Mouse (Mus musculus): Measurements from ENCODE around the gene Caly. TPM values are rescaled to one million over a fixed set of nuclear protein-coding genes. Genes with fewer than 3 reads are reported as not detected.

The Caly gene
- polyA plus RNA-seq, 1 experiment from 2014 or later = 430 TPM

GRCm38 (mm10) chr7:140036281-140037170, 45.8 kb downstream of the Caly start, which contains the start of the genes Zfp511 and Tubgcp2:
TSS of gene Zfp511 (plus strand) at chr7:140036391.
TSS of gene Tubgcp2 (minus strand) at chr7:140036669.
- H3K4me2 ChIP-seq (ENCODE audit: low read length) = peak within 1 kb of the TSS; percentile 75
- H3K9ac ChIP-seq (ENCODE audit: low read depth, low read length) = peak within 1 kb of the TSS; percentile 81
- peak within 1 kb of the TSS; percentile 83 for H3K27ac ChIP-seq (ENCODE audit: low read depth, low read length)
- peaks cover 23% of the 10 kb centered on the region for H3K36me3 ChIP-seq (ENCODE audit: control insufficient read depth, insufficient read depth, low read length)
- 2% methylated on average over 55 of the region's 69 CpGs for WGBS
- peaks cover 19% of the 10 kb centered on the region for H3K4me1 ChIP-seq (ENCODE audit: control insufficient read depth, insufficient read depth, low read depth, low read length)
- peak within 1 kb of the TSS; percentile 84 for H3K4me3 ChIP-seq (ENCODE audit: low read length)
- no peaks in the 10 kb centered on the region for H3K9me3 ChIP-seq (ENCODE audit: control insufficient read depth, low read length)
- H3K27me3 ChIP-seq (replicated peaks; ENCODE audit: control insufficient read depth, insufficient read depth, low read length) = no peaks in the 10 kb centered on the region
- ATAC-seq = peak; percentile 98

- Histone ChIP-seq H3K36me3 (ENCODE audit: control insufficient read depth, insufficient read depth, low read length) (peaks cover 22% of the 10 kb centered on the region), H3K9ac (ENCODE audit: low read depth, low read length) (peak overlapping the region; percentile 81), H3K27ac (ENCODE audit: low read depth, low read length) (no peak overlapping the region), H3K4me3 (ENCODE audit: low read length) (peak overlapping the region; percentile 84), H3K9me3 (ENCODE audit: control insufficient read depth, low read length) (no peaks in the 10 kb centered on the region), H3K4me2 (ENCODE audit: low read length) (peak overlapping the region; percentile 75), H3K27me3 (replicated peaks; ENCODE audit: control insufficient read depth, insufficient read depth, low read length) (no peaks in the 10 kb centered on the region), H3K4me1 (ENCODE audit: control insufficient read depth, insufficient read depth, low read depth, low read length) (peaks cover 19% of the 10 kb centered on the region)
- WGBS = 20% methylated on average over 7 of the region's 7 CpGs
- ATAC-seq = no peak
Measured at GRCm38 (mm10) chr7:140035456-140035855, 46.9 kb downstream of the Caly start.

- H3K9me3 ChIP-seq (ENCODE audit: control insufficient read depth, low read length) = no peaks in the 10 kb centered on the region
- H3K4me1 ChIP-seq (ENCODE audit: control insufficient read depth, insufficient read depth, low read depth, low read length) = peaks cover 19% of the 10 kb centered on the region
- no peak overlapping the region for H3K9ac ChIP-seq (ENCODE audit: low read depth, low read length)
- ATAC-seq = no peak
- H3K27me3 ChIP-seq (replicated peaks; ENCODE audit: control insufficient read depth, insufficient read depth, low read length) = no peaks in the 10 kb centered on the region
- H3K4me2 ChIP-seq (ENCODE audit: low read length) = no peak overlapping the region
- WGBS = 94% methylated on average over 9 of the region's 9 CpGs
- H3K36me3 ChIP-seq (ENCODE audit: control insufficient read depth, insufficient read depth, low read length) = peaks cover 38% of the 10 kb centered on the region
- no peak overlapping the region for H3K4me3 ChIP-seq (ENCODE audit: low read length)
- no peak overlapping the region for H3K27ac ChIP-seq (ENCODE audit: low read depth, low read length)
Measured at GRCm38 (mm10) chr7:140033386-140033785, 49.0 kb downstream of the Caly start.

- peaks cover 39% of the 10 kb centered on the region for H3K36me3 ChIP-seq (ENCODE audit: control insufficient read depth, insufficient read depth, low read length)
- no peaks in the 10 kb centered on the region for H3K9me3 ChIP-seq (ENCODE audit: control insufficient read depth, low read length)
- H3K9ac ChIP-seq (ENCODE audit: low read depth, low read length) = no peak overlapping the region
- H3K4me1 ChIP-seq (ENCODE audit: control insufficient read depth, insufficient read depth, low read depth, low read length) = peaks cover 17% of the 10 kb centered on the region
- H3K27me3 ChIP-seq (replicated peaks; ENCODE audit: control insufficient read depth, insufficient read depth, low read length) = no peaks in the 10 kb centered on the region
- H3K4me3 ChIP-seq (ENCODE audit: low read length) = no peak overlapping the region
- H3K4me2 ChIP-seq (ENCODE audit: low read length) = no peak overlapping the region
- H3K27ac ChIP-seq (ENCODE audit: low read depth, low read length) = no peak overlapping the region
- no peak for ATAC-seq
- 96% methylated on average over 10 of the region's 10 CpGs for WGBS
Measured at GRCm38 (mm10) chr7:140032366-140032765, 50.0 kb downstream of the Caly start.

- Histone ChIP-seq H3K4me1 (ENCODE audit: control insufficient read depth, insufficient read depth, low read depth, low read length) (peaks cover 11% of the 10 kb centered on the region), H3K4me2 (ENCODE audit: low read length) (no peak overlapping the region), H3K4me3 (ENCODE audit: low read length) (no peak overlapping the region), H3K27ac (ENCODE audit: low read depth, low read length) (no peak overlapping the region), H3K36me3 (ENCODE audit: control insufficient read depth, insufficient read depth, low read length) (peaks cover 39% of the 10 kb centered on the region), H3K27me3 (replicated peaks; ENCODE audit: control insufficient read depth, insufficient read depth, low read length) (no peaks in the 10 kb centered on the region), H3K9me3 (ENCODE audit: control insufficient read depth, low read length) (no peaks in the 10 kb centered on the region), H3K9ac (ENCODE audit: low read depth, low read length) (no peak overlapping the region)
- WGBS = 93% methylated on average over 12 of the region's 12 CpGs
- ATAC-seq = no peak
Measured at GRCm38 (mm10) chr7:140031771-140032170, 50.6 kb downstream of the Caly start.

Other genes with a start within 250 kb of the Caly start
- gene Adgra1, start 248.4 kb downstream of the Caly start, polyA plus RNA-seq (2015; fragmentation: Nextera tagmentation; extraction: Ambion mirVana) = 27.2 and 30.7 TPM in 2 replicates
- 16.5 and 19.0 TPM in 2 replicates for gene Kndc1, start 187.9 kb downstream of the Caly start, polyA plus RNA-seq (2015; fragmentation: Nextera tagmentation; extraction: Ambion mirVana)
- not detected in 2 replicates for gene Utf1, start 138.8 kb downstream of the Caly start, polyA plus RNA-seq (2015; fragmentation: Nextera tagmentation; extraction: Ambion mirVana)
- gene 6430531B16Rik, start 103.8 kb downstream of the Caly start, polyA plus RNA-seq (2015; fragmentation: Nextera tagmentation; extraction: Ambion mirVana) = 1.1 and 1.2 TPM in 2 replicates
- 2.8 and 3.1 TPM in 2 replicates for gene Adam8, start 90.0 kb downstream of the Caly start, polyA plus RNA-seq (2015; fragmentation: Nextera tagmentation; extraction: Ambion mirVana)
- 51.6 and 55.1 TPM in 2 replicates for gene Zfp511, start 46.2 kb downstream of the Caly start, polyA plus RNA-seq (2015; fragmentation: Nextera tagmentation; extraction: Ambion mirVana)
- 57.2 and 59.6 TPM in 2 replicates for gene Tubgcp2, start 45.9 kb downstream of the Caly start, polyA plus RNA-seq (2015; fragmentation: Nextera tagmentation; extraction: Ambion mirVana)
- gene Msx3, start 33.5 kb downstream of the Caly start, polyA plus RNA-seq (2015; fragmentation: Nextera tagmentation; extraction: Ambion mirVana) = 4.1 and 6.9 TPM in 2 replicates
- not detected in 2 replicates for gene Prap1, start 10.8 kb upstream of the Caly start, polyA plus RNA-seq (2015; fragmentation: Nextera tagmentation; extraction: Ambion mirVana)
- 39.9 and 43.1 TPM in 2 replicates for gene Fuom, start 19.9 kb upstream of the Caly start, polyA plus RNA-seq (2015; fragmentation: Nextera tagmentation; extraction: Ambion mirVana)
- gene Paox, start 33.3 kb upstream of the Caly start, polyA plus RNA-seq (2015; fragmentation: Nextera tagmentation; extraction: Ambion mirVana) = 8.9 and 9.9 TPM in 2 replicates
- 124 and 128 TPM in 2 replicates for gene Echs1, start 33.9 kb upstream of the Caly start, polyA plus RNA-seq (2015; fragmentation: Nextera tagmentation; extraction: Ambion mirVana)
- 31.1 and 32.1 TPM in 2 replicates for gene Mtg1, start 55.0 kb upstream of the Caly start, polyA plus RNA-seq (2015; fragmentation: Nextera tagmentation; extraction: Ambion mirVana)
- 30.8 and 31.2 TPM in 2 replicates for gene Sprn, start 72.3 kb upstream of the Caly start, polyA plus RNA-seq (2015; fragmentation: Nextera tagmentation; extraction: Ambion mirVana)
- gene Olfr522, start 82.2 kb upstream of the Caly start, polyA plus RNA-seq (2015; fragmentation: Nextera tagmentation; extraction: Ambion mirVana) = not detected in 2 replicates
- gene Olfr523, start 90.7 kb upstream of the Caly start, polyA plus RNA-seq (2015; fragmentation: Nextera tagmentation; extraction: Ambion mirVana) = not detected in 2 replicates
- not detected in 2 replicates for gene Olfr524, start 123.4 kb upstream of the Caly start, polyA plus RNA-seq (2015; fragmentation: Nextera tagmentation; extraction: Ambion mirVana)
- not detected in 2 replicates for gene Cd163l1, start 135.7 kb upstream of the Caly start, polyA plus RNA-seq (2015; fragmentation: Nextera tagmentation; extraction: Ambion mirVana)
- not detected in 2 replicates for gene 5830411N06Rik, start 164.7 kb upstream of the Caly start, polyA plus RNA-seq (2015; fragmentation: Nextera tagmentation; extraction: Ambion mirVana)
- gene Olfr525, start 238.3 kb upstream of the Caly start, polyA plus RNA-seq (2015; fragmentation: Nextera tagmentation; extraction: Ambion mirVana) = not detected in 2 replicates